Mouse (Mus musculus): ENCODE measurements at regions not wholly inside any gene's neighbourhood (a gene's known extent, or its start where the extent isn't known, plus 50 kb on each side); places are given as distances from the start of the nearest gene placed in this dataset.

DNA sequence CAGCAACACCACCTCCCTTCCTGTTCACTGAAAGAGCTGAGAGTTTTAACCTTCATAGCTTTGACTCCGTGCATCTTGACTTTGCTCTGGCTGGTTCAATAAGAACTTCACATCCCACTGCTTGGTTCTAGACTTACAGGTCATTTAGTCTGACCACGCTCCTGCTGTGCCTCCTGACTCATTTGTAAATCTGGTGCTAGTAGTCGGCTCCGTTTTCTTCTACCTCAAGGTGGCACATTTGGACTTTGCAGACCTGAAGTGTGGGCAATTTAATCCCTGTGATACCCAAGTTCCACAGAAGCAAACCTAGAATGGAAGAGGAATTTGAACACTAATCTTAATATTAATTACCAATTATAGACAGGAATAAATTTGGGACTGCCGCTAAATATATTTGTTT, 497.9 kb downstream of the Epm2a start:
- no peak for TF ChIP-seq CTCF (IDR thresholded peaks at IDR 0.05; ENCODE audit: low read depth)
- no peak for TF ChIP-seq EP300 (IDR thresholded peaks at IDR 0.05; ENCODE audit: low read depth)
